Mouse (Mus musculus): ENCODE data around the gene Afg3l1.
"Not testable (repeated sequence)": the region's sequence is repeated elsewhere in the genome, so short reads cannot be mapped to it uniquely, and the experiment has no call there.

Gene Afg3l1

DNA sequence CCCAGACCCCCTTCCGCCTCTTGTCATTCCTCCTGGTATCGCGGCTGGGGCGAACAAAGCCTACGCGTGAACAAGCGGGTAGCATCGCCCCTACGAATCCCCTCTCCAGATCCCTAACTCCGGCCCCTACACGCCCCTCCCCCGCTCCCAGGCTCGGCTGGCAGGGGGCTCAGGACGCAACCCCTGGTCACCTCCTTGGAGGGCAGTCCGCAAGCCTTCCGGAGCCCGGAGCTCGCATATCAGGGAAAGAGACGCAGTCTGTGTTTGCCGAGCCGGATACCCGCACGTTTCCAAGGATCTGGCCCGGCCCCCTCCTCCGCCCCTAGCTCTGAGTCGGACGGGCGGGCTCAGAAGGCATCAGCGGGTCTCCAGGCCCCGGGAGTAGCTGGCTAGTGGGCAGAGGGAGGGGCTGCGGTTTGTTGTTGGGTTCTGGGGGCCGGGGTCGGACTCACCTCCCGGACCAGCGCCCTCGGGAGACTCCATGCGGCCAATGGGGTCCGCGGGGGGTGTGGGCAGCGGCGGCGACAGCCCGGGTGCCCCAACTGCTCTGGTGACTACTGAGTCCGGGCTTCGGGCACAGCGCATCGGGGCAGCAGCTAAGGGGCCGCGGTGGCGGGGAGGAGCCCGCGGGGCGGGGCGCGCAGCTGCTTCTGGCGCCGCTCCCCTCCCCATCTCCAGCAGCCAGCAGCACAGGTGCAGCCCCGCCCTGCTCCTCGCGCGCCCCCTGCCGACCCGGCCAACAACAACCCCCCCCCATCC lies 37.3 kb downstream of the Afg3l1 start, which contains the start of gene Dbndd1:
Gene Dbndd1, minus strand, starts transcription at position 683 of the 759 bp plus-strand sequence.
- DNase-seq (ENCODE audit: low read depth in 1 of 2, low spot score in 2 of 2): no peak

- no peak for DNase-seq (ENCODE audit: low read depth in 1 of 2, low spot score in 2 of 2)
Observed at GRCm38 (mm10) chr8:123515540-123515897, 37.8 kb downstream of the Afg3l1 start.

GRCm38 (mm10) chr8:123516596-123516995 lies 38.9 kb downstream of the Afg3l1 start:
- DNase-seq (ENCODE audit: low read depth in 1 of 2, low spot score in 2 of 2): no peak

GRCm38 (mm10) chr8:123518172-123518571 lies 40.5 kb downstream of the Afg3l1 start:
- no peak for DNase-seq (ENCODE audit: low read depth in 1 of 2, low spot score in 2 of 2)

- peak; percentile 51 to 67 for DNase-seq (ENCODE audit: low read depth in 1 of 2, low spot score in 2 of 2)
Observed at GRCm38 (mm10) chr8:123518667-123519066, 41.0 kb downstream of the Afg3l1 start, which contains the start of gene Gas8. Gene Gas8, plus strand, starts transcription at chr8:123518834.

DNA sequence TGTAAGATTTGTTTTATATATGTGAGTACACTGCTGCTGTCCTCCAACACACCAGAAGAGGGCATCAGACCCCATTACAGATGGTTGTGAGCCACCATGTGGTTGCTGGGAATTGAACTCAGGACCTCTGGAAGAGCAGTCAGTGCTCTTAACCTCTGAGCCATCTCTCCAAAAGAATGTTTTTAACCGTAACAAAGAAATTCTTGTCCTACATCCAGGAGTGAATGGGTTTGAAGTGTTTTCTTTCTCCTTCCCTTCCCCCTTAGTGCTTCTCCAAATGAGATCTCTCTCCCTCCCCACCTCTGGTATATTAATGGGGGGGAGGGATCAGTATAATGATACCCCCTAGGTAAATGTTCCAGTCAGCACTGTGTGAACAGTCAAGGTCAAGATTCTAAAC lies 42.3 kb downstream of the Afg3l1 start:
- not testable (repeated sequence) for DNase-seq (ENCODE audit: low read depth in 1 of 2, low spot score in 2 of 2)

GRCm38 (mm10) chr8:123527720-123528489 lies 50.2 kb downstream of the Afg3l1 start:
- DNase-seq (ENCODE audit: low read depth in 1 of 2, low spot score in 2 of 2): no peak

GRCm38 (mm10) chr8:123536242-123536989 lies 58.7 kb downstream of the Afg3l1 start:
- DNase-seq (ENCODE audit: low read depth in 1 of 2, low spot score in 2 of 2): no peak

DNA sequence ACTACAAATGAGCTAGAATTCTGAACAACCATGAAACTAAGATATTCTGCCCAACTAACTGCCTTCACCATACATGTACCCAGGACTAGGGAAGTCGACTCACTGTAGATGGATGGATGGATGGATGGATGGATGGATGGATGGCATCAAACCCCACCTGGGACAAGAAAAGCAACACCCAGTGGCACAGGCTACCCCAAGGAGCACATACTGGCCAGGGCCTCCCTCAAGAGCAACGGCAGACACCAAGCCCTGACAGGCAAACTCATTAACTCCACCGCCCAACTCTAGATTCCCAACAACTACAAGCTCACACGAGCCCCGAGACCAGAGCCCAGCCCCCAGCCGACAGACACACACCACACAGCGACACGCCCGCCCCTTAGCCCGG lies 59.3 kb downstream of the Afg3l1 start:
- no peak for DNase-seq (ENCODE audit: low read depth in 1 of 2, low spot score in 2 of 2)

DNA sequence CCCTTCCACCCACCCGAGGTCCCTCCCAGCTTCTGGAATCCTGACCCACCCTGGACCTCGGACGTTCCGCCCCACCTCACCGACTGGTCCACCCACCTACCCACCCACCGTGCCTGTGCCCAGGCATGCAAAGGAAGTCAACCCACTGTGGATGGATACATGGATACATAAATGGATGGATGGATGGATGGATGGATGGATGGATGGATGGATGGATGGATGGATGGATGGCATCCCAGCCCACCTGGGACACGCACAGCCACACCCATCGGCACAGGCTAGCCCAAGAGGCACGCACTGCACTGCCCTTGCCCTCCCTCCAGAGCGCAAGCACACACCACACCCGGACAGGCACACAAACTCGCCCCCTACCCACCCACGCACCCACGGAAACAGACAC lies 59.9 kb downstream of the Afg3l1 start:
- DNase-seq (ENCODE audit: low read depth in 1 of 2, low spot score in 2 of 2): peak in 1 of 2 experiments; percentile 23

Data from monocyte, adult 2 months (primary cell).